Mouse (Mus musculus) hindbrain, embryonic 16.5 days (tissue): ENCODE data around the gene Hspa8. TPM values are rescaled to one million over a fixed set of nuclear protein-coding genes. Genes with fewer than 3 reads are reported as not detected.

Source experiments
- polyA plus RNA-seq: library from polyadenylated mRNA; unstranded; fragments of >200 nt; fragmentation: Nextera tagmentation; extraction: Ambion mirVana; gene quantifications from 2 replicates; pipeline ENCODE4 v1.2.1, GENCODE M21; 2015

Hspa8 gene
- polyA plus RNA-seq, 1 experiment from 2014 or later = 3,309 TPM

Other genes starting within 250 kb of the Hspa8 start
- gene Gm21915, start 130.4 kb upstream of the Hspa8 start, polyA plus RNA-seq = not detected in 2 replicates
- gene Clmp, start 115.0 kb upstream of the Hspa8 start, polyA plus RNA-seq = 49.1 and 54.2 TPM in 2 replicates
- not detected in 2 replicates for gene Bsx, start 73.1 kb downstream of the Hspa8 start, polyA plus RNA-seq
- 0.97 and 1.3 TPM in 2 replicates for gene Jhy, start 163.1 kb downstream of the Hspa8 start, polyA plus RNA-seq
- 0.06 and 0.40 TPM in 2 replicates for gene Crtam, start 203.6 kb downstream of the Hspa8 start, polyA plus RNA-seq